22 mouse cellular contexts compared by ENCODE assay signal in genomic region chr5:20330025-20330424, GRCm38 (mm10).
A peak's percentile ranks its signal among the peaks of the same experiment; 100 is the strongest.
DNase-seq lines count a peak whose midpoint lies in the region; ATAC-seq and TF ChIP-seq lines count a peak whose summit lies in the region.
"Had no signal": no experiment of that assay in that cellular context is flagged by ENCODE, and none has a peak within 500 bp of the region (broad histone marks: within the 10 kb centered on the region; RNA-seq: fewer than 3 reads in every experiment).

No protein-coding gene starts in this region.

- no peak overlapping the region for H3K4me3 ChIP-seq in left cerebral cortex, adult 2 months
- H3K4me3 ChIP-seq: embryonic facial prominence, embryonic 13.5 days; heart, embryonic 10.5 days; intestine, embryonic 15.5 days; lung, embryonic 15.5 days; neural tube, embryonic 13.5 days had no signal

- peak; percentile 90 for ATAC-seq in cerebellum, adult (ENCODE audit: insufficient number of reproducible peaks, low FRiP score, low TSS enrichment)
- ATAC-seq: intestine, embryonic 15.5 days had no signal

- H3K27ac ChIP-seq in left cerebral cortex, adult 2 months, result peak overlapping the region; percentile 50; the same call in 1 of the 2 replicates
- H3K27ac ChIP-seq: embryonic facial prominence, embryonic 13.5 days; heart, embryonic 10.5 days; hindbrain, embryonic 14.5 days; intestine, embryonic 15.5 days; liver, embryonic 14.5 days; lung, embryonic 15.5 days; neural tube, embryonic 13.5 days had no signal

- intact Hi-C loops in left cerebral cortex, adult 2 months (cut with DNase I), result no loop called here
- intact Hi-C loops in left cerebral cortex, postnatal 36 days (cut with DNase I), result no loop called here

- no peak for TF ChIP-seq CTCF in left cerebral cortex, adult 2 months (IDR thresholded peaks at IDR 0.05)

- no peak for DNase-seq in cerebellum, postnatal 4 days (ENCODE audit: low spot score in 2 of 2)
- no peak for DNase-seq in left cerebral cortex, adult 2 months (ENCODE audit: extremely low spot score in 1 of 2, low spot score in 2 of 2)
- DNase-seq in left cerebral cortex, postnatal 36 days (ENCODE audit: low spot score in 2 of 2), result no peak
- DNase-seq in cerebellum, adult 8-10 months, result peak; percentile 64
- DNase-seq in c-Kit-positive CD71-positive TER-119-positive erythroid progenitor cells, embryonic 14.5 days (ENCODE audit: low spot score), result no peak
- DNase-seq in layer of hippocampus, adult 9-11 months, result no peak
- DNase-seq in heart, adult 18-20 months, result no peak
- DNase-seq: adrenal gland, postnatal 14 days; gastrocnemius, postnatal 36 days; heart, postnatal 14 days; kidney, adult 9 months; kidney, postnatal 25 days; midbrain, embryonic 14.5 days; thymus, postnatal 14 days had no signal
